8 mouse cellular contexts compared by ENCODE assay signal in the genomic region with DNA sequence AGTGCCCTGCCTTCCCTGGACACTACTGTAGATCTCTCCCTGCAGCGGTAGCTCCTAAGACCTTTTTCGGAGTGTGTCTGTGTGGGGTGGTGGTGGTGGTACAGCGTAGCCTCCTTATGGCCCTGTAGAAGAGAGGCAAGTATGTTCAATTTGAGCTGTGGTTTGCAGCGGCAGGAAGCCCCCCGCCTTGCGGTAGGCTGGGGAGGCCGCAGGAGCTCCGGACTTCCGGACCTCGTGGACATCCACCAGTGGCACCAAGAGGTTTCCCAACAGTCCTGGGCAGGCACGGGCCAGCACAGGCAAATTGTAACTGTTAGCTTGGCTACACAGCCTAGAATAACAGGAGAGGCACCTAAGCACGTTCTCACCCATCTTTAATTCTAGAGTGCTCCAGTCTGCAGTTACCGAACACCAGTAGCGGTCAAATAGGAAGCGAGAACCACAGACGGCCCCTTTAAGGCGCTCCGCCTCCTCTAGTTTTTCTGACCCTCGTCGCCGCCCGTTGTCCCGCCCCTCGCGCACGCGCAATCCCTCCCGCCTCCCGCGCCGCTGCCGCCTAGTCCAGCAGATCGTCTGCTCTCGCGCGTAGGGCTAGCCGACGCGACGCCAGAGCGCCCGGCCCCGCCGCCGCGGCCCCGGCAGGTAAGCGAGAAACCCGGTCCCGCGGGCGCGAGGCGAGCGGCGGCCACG. TPM values are rescaled to one million over a fixed set of nuclear protein-coding genes. Genes with fewer than 3 reads are reported as not detected.
DNase-seq lines count a peak whose midpoint lies in the region; ATAC-seq and TF ChIP-seq lines count a peak whose summit lies in the region.

Wdr5 (plus strand) TSS at position 519 of the 690 bp plus-strand sequence.

- peak; percentile 69 for ATAC-seq in Patski
- ATAC-seq in hindbrain, embryonic 13.5 days (ENCODE audit: low FRiP score) = peak; percentile 93

- peak within 1 kb of the TSS; percentile 88 for H3K27ac ChIP-seq in hindbrain, embryonic 13.5 days

- no peaks in the 10 kb centered on the region for H3K9me3 ChIP-seq in hindbrain, embryonic 13.5 days

- in situ Hi-C loops in Patski (cut with MboI; ENCODE audit: low pct_unique_long_range_greater_than_20kb) = loop anchor here (5.0 to 10.0 kb wide), 2 partner anchors 72 to 230 kb away; partner anchors contain the start of gene Brd3os

- peak within 1 kb of the TSS; percentile 92 for H3K9ac ChIP-seq in hindbrain, embryonic 13.5 days

- peak; percentile 68 for DNase-seq in Patski (ENCODE audit: low read depth, low spot score)
- DNase-seq in cerebellum, postnatal 14 days = peak; percentile 99
- peak; percentile 90 to 97 for DNase-seq in frontal cortex, postnatal 14 days (ENCODE audit: low spot score in 2 of 2)
- DNase-seq in layer of hippocampus, postnatal 25 days (ENCODE audit: extremely low spot score in 1 of 2, low spot score in 1 of 2) = peak; percentile 98
- DNase-seq in lung, postnatal 25 days (ENCODE audit: low spot score) = peak; percentile 94
- peak; percentile 95 for DNase-seq in retina, embryonic 14.5 days (ENCODE audit: low spot score)
- DNase-seq in thymus, postnatal 4 days = peak; percentile 99

- peak within 1 kb of the TSS; percentile 95 for H3K4me3 ChIP-seq in hindbrain, embryonic 13.5 days

- H3K36me3 ChIP-seq in hindbrain, embryonic 13.5 days = peaks cover 15% of the 10 kb centered on the region

- H3K27me3 ChIP-seq in Patski = no peaks in the 10 kb centered on the region
- no peaks in the 10 kb centered on the region for H3K27me3 ChIP-seq in hindbrain, embryonic 13.5 days

- peak within 1 kb of the TSS; percentile 85 for H3K4me2 ChIP-seq in hindbrain, embryonic 13.5 days

- CTCF ChIA-PET in Patski (lab: Charles Lee) = interaction anchor here (1.2 to 1.5 kb wide), 3 partner anchors 9 to 51 kb away, joined by 3 to 8 read pairs (median 4); no protein-coding TSS in a partner anchor

- peaks cover 31% of the 10 kb centered on the region for H3K4me1 ChIP-seq in hindbrain, embryonic 13.5 days (replicated peaks)

- POLR2A ChIA-PET in Patski (lab: Charles Lee) = interaction anchor here (0.6 to 1.1 kb wide), 2 partner anchors 11 to 69 kb away, joined by 3 read pairs; no protein-coding TSS in a partner anchor

- under 1% methylated on average over 57 of the region's 57 CpGs for WGBS in hindbrain, embryonic 13.5 days

- no peak for TF ChIP-seq CTCF in Patski (IDR thresholded peaks at IDR 0.05)

RNA-seq across cellular contexts. Expression of gene Wdr5, which starts in this region (rescaled TPM):
- polyA plus RNA-seq in Patski (2021) = 44.3 TPM
- polyA plus RNA-seq in hindbrain, embryonic 13.5 days (2015; fragmentation: Nextera tagmentation; extraction: Ambion mirVana) = 40.7 and 42.3 TPM in 2 replicates
- 10 to 100 TPM; 27.6 to 32.6 TPM for total RNA-seq in layer of hippocampus, postnatal 25 days (2021)

Comparison
In these comparisons a context has a peak if more than half of its experiments do, and no peak if none do; other contexts are left out.
1. Peak in every context shown above with its lines: DNase-seq, ATAC-seq, H3K4me3 ChIP-seq and H3K27ac ChIP-seq.